Mouse (Mus musculus) heart, embryonic 11.5 days (tissue): Measurements from ENCODE around the gene Chil1. TPM values are rescaled to one million over a fixed set of nuclear protein-coding genes. Genes with fewer than 3 reads are reported as not detected.

Experiments used
- ATAC-seq: fragments of 200-750 bp; cut with Nextera tagmentation; replicated peaks from 2 replicates; pipeline ENCODE4 v1.8.0; 2017; ENCODE audit warnings: moderate library complexity; ENCODE audit not compliant: insufficient number of reproducible peaks, low FRiP score, low TSS enrichment
- H3K27ac ChIP-seq: fragments of 300-500 bp; sonication (generic); 2 replicates; pipeline ENCODE4 v1.5.1; 2014; ENCODE audit warnings: mild to moderate bottlenecking, low read depth, low read length
- H3K27me3 ChIP-seq: fragments of 300-500 bp; sonication (generic); 2 replicates; pipeline ENCODE4 v1.6.1; 2014; ENCODE audit warnings: mild to moderate bottlenecking, low read length, mixed read lengths; ENCODE audit not compliant: control insufficient read depth, insufficient read depth
- H3K36me3 ChIP-seq: fragments of 300-500 bp; sonication (generic); 2 replicates; pipeline ENCODE4 v1.6.1; 2014; ENCODE audit warnings: mild to moderate bottlenecking, low read length, moderate library complexity, mixed read lengths; ENCODE audit not compliant: control insufficient read depth, insufficient read depth
- H3K4me1 ChIP-seq: fragments of 300-500 bp; sonication (generic); 2 replicates; pipeline ENCODE4 v1.6.1; 2014; ENCODE audit warnings: low read length; ENCODE audit not compliant: control insufficient read depth, insufficient read depth
- H3K4me2 ChIP-seq: fragments of 300-500 bp; sonication (generic); 2 replicates; pipeline ENCODE4 v1.6.1; 2014; ENCODE audit warnings: mild to moderate bottlenecking, moderate library complexity
- H3K4me3 ChIP-seq: fragments of 300-500 bp; sonication (generic); 2 replicates; pipeline ENCODE4 v1.5.1; 2014; ENCODE audit warnings: low read depth, low read length
- H3K9ac ChIP-seq: fragments of 300-500 bp; sonication (generic); 2 replicates; pipeline ENCODE4 v1.6.1; 2014; ENCODE audit warnings: mild to moderate bottlenecking, low read depth, low read length, moderate library complexity
- H3K9me3 ChIP-seq: fragments of 300-500 bp; sonication (generic); replicated peaks from 2 replicates; pipeline ENCODE4 v1.6.1; 2016; ENCODE audit warnings: low read length; ENCODE audit not compliant: control insufficient read depth
- WGBS: fragments of 180-500 bp; shearing (Covaris S2); extraction: QIAGEN DNeasy Blood & Tissue Kit; methylation state at CpG from one replicate; pipeline ENCODE4 v1.1.7; 2014; ENCODE audit not compliant: insufficient replicate concordance; 5-methylcytosine and 5-hydroxymethylcytosine counted together
- polyA plus RNA-seq: library from polyadenylated mRNA; unstranded; fragments of >200 nt; fragmentation: Nextera tagmentation; extraction: Ambion mirVana; gene quantifications from 2 replicates; pipeline ENCODE4 v1.2.1, GENCODE M21; 2014

The Chil1 gene
- polyA plus RNA-seq, 1 experiment from 2014 or later: 1.9 TPM

GRCm38 (mm10) chr1:134151655-134152412 is 30.1 kb upstream of the Chil1 start:
- ATAC-seq: peak; percentile 68; the same call in 1 of the 2 replicates
- Histone ChIP-seq H3K36me3 (no peaks in the 10 kb centered on the region), H3K27me3 (no peaks in the 10 kb centered on the region), H3K9ac (no peak overlapping the region), H3K9me3 (peaks cover 3% of the 10 kb centered on the region; the same call in 1 of the 2 replicates), H3K27ac (no peak overlapping the region), H3K4me3 (no peak overlapping the region), H3K4me2 (no peak overlapping the region), H3K4me1 (peaks cover 6% of the 10 kb centered on the region)
- WGBS: 32% methylated on average over 13 of the region's 13 CpGs

GRCm38 (mm10) chr1:134152626-134153590 is 29.1 kb upstream of the Chil1 start:
- Histone ChIP-seq H3K9me3 (peaks cover 3% of the 10 kb centered on the region; the same call in 1 of the 2 replicates), H3K9ac (no peak overlapping the region; the same call in 1 of the 2 replicates), H3K4me1 (peaks cover 6% of the 10 kb centered on the region), H3K36me3 (no peaks in the 10 kb centered on the region), H3K4me2 (peak overlapping the region; percentile 9; the same call in 1 of the 2 replicates), H3K27ac (0 out of 2 replicates have a peak overlapping the region, but pooled peaks have one; percentile 12), H3K27me3 (no peaks in the 10 kb centered on the region), H3K4me3 (no peak overlapping the region)
- 39% methylated on average over 21 of the region's 21 CpGs for WGBS
- ATAC-seq: no peak

GRCm38 (mm10) chr1:134154121-134154520 is 27.9 kb upstream of the Chil1 start:
- Histone ChIP-seq H3K9ac (no peak overlapping the region), H3K4me2 (no peak overlapping the region), H3K4me1 (peaks cover 6% of the 10 kb centered on the region), H3K36me3 (no peaks in the 10 kb centered on the region), H3K27ac (no peak overlapping the region), H3K4me3 (no peak overlapping the region), H3K9me3 (peaks cover 3% of the 10 kb centered on the region; the same call in 1 of the 2 replicates), H3K27me3 (no peaks in the 10 kb centered on the region)
- 76% methylated on average over 3 of the region's 3 CpGs for WGBS
- no peak for ATAC-seq

- Histone ChIP-seq H3K4me1 (peaks cover 6% of the 10 kb centered on the region), H3K4me3 (no peak overlapping the region), H3K9me3 (peaks cover 3% of the 10 kb centered on the region; the same call in 1 of the 2 replicates), H3K27ac (no peak overlapping the region), H3K36me3 (no peaks in the 10 kb centered on the region), H3K4me2 (no peak overlapping the region), H3K27me3 (no peaks in the 10 kb centered on the region), H3K9ac (no peak overlapping the region)
- no peak for ATAC-seq
- 58% methylated on average over 3 of the region's 3 CpGs for WGBS
These were observed 27.3 kb upstream of the Chil1 start for GRCm38 (mm10) chr1:134154655-134155054.

- no peaks in the 10 kb centered on the region for H3K36me3 ChIP-seq
- no peaks in the 10 kb centered on the region for H3K4me1 ChIP-seq
- H3K4me3 ChIP-seq: no peak overlapping the region
- no peaks in the 10 kb centered on the region for H3K27me3 ChIP-seq
- 86% methylated on average over 3 of the region's 3 CpGs for WGBS
- H3K9me3 ChIP-seq: no peaks in the 10 kb centered on the region
- no peak overlapping the region for H3K9ac ChIP-seq
- no peak for ATAC-seq
- no peak overlapping the region for H3K4me2 ChIP-seq
- no peak overlapping the region for H3K27ac ChIP-seq
These were observed 21.6 kb upstream of the Chil1 start for GRCm38 (mm10) chr1:134160404-134160803.

- Histone ChIP-seq H3K36me3 (no peaks in the 10 kb centered on the region), H3K9me3 (no peaks in the 10 kb centered on the region), H3K4me3 (no peak overlapping the region), H3K4me2 (no peak overlapping the region), H3K9ac (no peak overlapping the region), H3K27me3 (no peaks in the 10 kb centered on the region), H3K27ac (no peak overlapping the region; the same call in 1 of the 2 replicates), H3K4me1 (no peaks in the 10 kb centered on the region)
- 76% methylated on average over 6 of the region's 6 CpGs for WGBS
- ATAC-seq: no peak
These were observed 20.6 kb upstream of the Chil1 start for GRCm38 (mm10) chr1:134161399-134161798.

GRCm38 (mm10) chr1:134162510-134163225 is 19.3 kb upstream of the Chil1 start:
- H3K36me3 ChIP-seq: no peaks in the 10 kb centered on the region
- ATAC-seq: no peak
- no peak overlapping the region for H3K4me2 ChIP-seq
- no peaks in the 10 kb centered on the region for H3K9me3 ChIP-seq
- no peak overlapping the region for H3K9ac ChIP-seq
- H3K4me3 ChIP-seq: no peak overlapping the region
- 77% methylated on average over 6 of the region's 6 CpGs for WGBS
- H3K27ac ChIP-seq: no peak overlapping the region
- no peaks in the 10 kb centered on the region for H3K27me3 ChIP-seq
- peaks cover 2% of the 10 kb centered on the region; the same call in 1 of the 2 replicates for H3K4me1 ChIP-seq

- no peaks in the 10 kb centered on the region for H3K36me3 ChIP-seq
- no peak overlapping the region for H3K27ac ChIP-seq
- no peaks in the 10 kb centered on the region for H3K27me3 ChIP-seq
- no peaks in the 10 kb centered on the region for H3K9me3 ChIP-seq
- H3K4me3 ChIP-seq: no peak overlapping the region
- no peak overlapping the region for H3K4me2 ChIP-seq
- ATAC-seq: no peak
- no peak overlapping the region for H3K9ac ChIP-seq
- 86% methylated on average over 7 of the region's 7 CpGs for WGBS
- peaks cover 3% of the 10 kb centered on the region; the same call in 1 of the 2 replicates for H3K4me1 ChIP-seq
These were observed 18.5 kb upstream of the Chil1 start for GRCm38 (mm10) chr1:134163476-134163875.
